Mouse (Mus musculus) kidney, adult 2 months (tissue): ENCODE data around the gene Dppa5a. TPM values are rescaled to one million over a fixed set of nuclear protein-coding genes. Genes with fewer than 3 reads are reported as not detected.
A peak's percentile ranks its signal among the peaks of the same experiment; 100 is the strongest.

Source experiments
- DNase-seq: peaks from one replicate; pipeline ENCODE4 v3.0.0; 2021
- H3K27ac ChIP-seq: fragments of 200-500 bp; 2 replicates; pipeline ENCODE4 v1.5.1; 2012; ENCODE audit warnings: low read depth, low read length, control low read depth, inconsistent platforms; ENCODE audit not compliant: insufficient read depth
- H3K27me3 ChIP-seq: fragments of 200-500 bp; replicated peaks from 2 replicates; pipeline ENCODE4 v1.6.1; 2012; ENCODE audit warnings: mild to moderate bottlenecking, moderate library complexity, low read length, inconsistent platforms; ENCODE audit not compliant: control insufficient read depth, insufficient read depth
- H3K36me3 ChIP-seq: fragments of 200-500 bp; 2 replicates; pipeline ENCODE4 v1.6.1; 2012; ENCODE audit warnings: mild to moderate bottlenecking, moderate library complexity, low read length, inconsistent platforms; ENCODE audit not compliant: control insufficient read depth, insufficient read depth
- H3K4me1 ChIP-seq: fragments of 200-500 bp; 2 replicates; pipeline ENCODE4 v1.6.1; 2011; ENCODE audit warnings: low read length; ENCODE audit not compliant: control insufficient read depth, insufficient read depth
- H3K4me3 ChIP-seq: fragments of 200-500 bp; 2 replicates; pipeline ENCODE4 v1.5.1; 2011; ENCODE audit warnings: mild to moderate bottlenecking, low read depth, low read length, control low read depth; ENCODE audit not compliant: insufficient read depth
- CTCF ChIP-seq: fragments of 200-500 bp; conservative IDR thresholded peaks from 2 replicates; pipeline ENCODE4 v1.5.1; 2011; ENCODE audit warnings: low read depth, mild to moderate bottlenecking, control low read depth, low read length, moderate library complexity, mixed read lengths; ENCODE audit not compliant: insufficient read depth, insufficient read length
- POLR2A ChIP-seq: fragments of 200-500 bp; IDR thresholded peaks from one replicate; pipeline ENCODE4 v1.6.1; 2011; ENCODE audit warnings: low read depth, low read length, control low read depth
- WGBS: fragments of 180-500 bp; shearing (Covaris S2); methylation state at CpG from one replicate; pipeline ENCODE4 v1.1.7; 2018; 5-methylcytosine and 5-hydroxymethylcytosine counted together
- polyA plus RNA-seq: library from polyadenylated mRNA; depleted of rRNA; stranded (reverse); fragments of >200 nt; gene quantifications from 2 replicates; pipeline ENCODE4 v1.2.3, GENCODE M21; 2012

The Dppa5a gene
- polyA plus RNA-seq, 1 experiment, result not detected

DNA sequence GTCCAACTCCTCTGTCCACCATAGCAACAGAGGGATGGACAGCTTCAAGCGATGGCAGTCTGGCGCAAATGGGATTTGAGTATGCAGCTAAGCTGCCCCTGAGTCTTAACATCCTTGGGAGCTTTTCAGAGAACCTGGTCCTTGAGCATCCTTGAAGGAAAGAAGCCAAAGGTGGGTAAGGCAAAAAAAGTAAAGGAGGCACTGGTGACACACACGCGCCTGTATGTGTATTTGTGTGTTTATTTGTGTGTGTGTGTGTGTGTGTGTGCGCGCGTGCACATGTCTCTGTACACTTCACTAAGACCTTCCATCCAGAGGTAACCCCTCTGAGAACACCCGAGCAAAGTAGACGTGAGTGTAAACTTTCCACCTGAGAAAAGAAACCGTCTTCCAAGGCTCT, 25.8 kb upstream of the Dppa5a start:
- DNase-seq, result no peak
- no peak overlapping the region for H3K4me3 ChIP-seq
- no peak overlapping the region for H3K27ac ChIP-seq
- 85% methylated on average over 10 of the region's 10 CpGs for WGBS
- TF ChIP-seq POLR2A (no peak), CTCF (no peak)
- H3K36me3 ChIP-seq, result no peaks in the 10 kb centered on the region
- peaks cover 11% of the 10 kb centered on the region for H3K27me3 ChIP-seq
- H3K4me1 ChIP-seq, result no peaks in the 10 kb centered on the region

DNA sequence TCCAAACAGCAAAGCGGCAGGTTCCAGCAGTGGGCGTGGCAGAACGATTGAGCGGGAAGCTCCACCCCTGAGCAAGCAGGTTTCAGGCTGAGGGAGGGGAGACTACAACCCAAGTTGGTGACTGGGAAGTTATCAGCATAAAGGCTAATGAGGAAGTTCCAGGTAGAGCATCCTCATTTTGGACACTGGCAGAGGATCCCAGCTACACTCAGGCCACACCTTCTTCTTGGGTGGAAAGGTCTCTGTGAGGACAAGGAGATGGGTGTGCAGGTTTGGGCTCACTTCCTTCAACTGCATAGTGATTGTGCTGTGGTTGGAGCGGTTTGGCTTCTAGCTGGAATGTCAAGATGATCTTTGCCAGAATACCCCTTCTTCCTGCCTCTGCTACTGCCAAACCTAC, 22.0 kb upstream of the Dppa5a start:
- H3K27ac ChIP-seq, result no peak overlapping the region
- no peaks in the 10 kb centered on the region for H3K4me1 ChIP-seq
- no peaks in the 10 kb centered on the region; the same call in 1 of the 2 replicates for H3K27me3 ChIP-seq
- WGBS, result 42% methylated on average over 5 of the region's 5 CpGs
- no peaks in the 10 kb centered on the region for H3K36me3 ChIP-seq
- TF ChIP-seq CTCF, result no peak
- no peak for TF ChIP-seq POLR2A
- H3K4me3 ChIP-seq, result no peak overlapping the region
- no peak for DNase-seq

DNA sequence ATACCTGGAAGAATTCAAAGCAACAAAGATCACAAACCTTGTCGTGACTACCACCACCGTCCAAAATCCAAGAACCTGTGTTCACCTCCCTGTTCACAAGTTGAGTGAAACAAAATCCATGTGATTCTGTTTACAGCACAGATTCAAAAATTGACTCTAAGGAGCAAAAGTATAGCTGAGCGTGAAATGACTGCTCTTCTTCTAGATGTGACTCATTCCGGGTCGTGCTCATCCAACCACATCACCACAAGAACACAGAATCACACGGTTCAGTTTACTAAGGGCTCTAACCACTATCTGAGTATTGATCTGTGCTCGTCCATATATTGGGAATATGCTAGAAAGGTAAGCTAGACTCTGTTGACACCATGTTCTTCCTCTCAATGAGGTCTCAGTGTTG, 19.0 kb upstream of the Dppa5a start:
- TF ChIP-seq CTCF (no peak), POLR2A (no peak)
- WGBS, result 67% methylated on average over 7 of the region's 7 CpGs
- no peak overlapping the region for H3K4me3 ChIP-seq
- H3K27me3 ChIP-seq, result no peaks in the 10 kb centered on the region
- H3K27ac ChIP-seq, result no peak overlapping the region
- no peaks in the 10 kb centered on the region for H3K4me1 ChIP-seq
- H3K36me3 ChIP-seq, result no peaks in the 10 kb centered on the region
- DNase-seq, result no peak

DNA sequence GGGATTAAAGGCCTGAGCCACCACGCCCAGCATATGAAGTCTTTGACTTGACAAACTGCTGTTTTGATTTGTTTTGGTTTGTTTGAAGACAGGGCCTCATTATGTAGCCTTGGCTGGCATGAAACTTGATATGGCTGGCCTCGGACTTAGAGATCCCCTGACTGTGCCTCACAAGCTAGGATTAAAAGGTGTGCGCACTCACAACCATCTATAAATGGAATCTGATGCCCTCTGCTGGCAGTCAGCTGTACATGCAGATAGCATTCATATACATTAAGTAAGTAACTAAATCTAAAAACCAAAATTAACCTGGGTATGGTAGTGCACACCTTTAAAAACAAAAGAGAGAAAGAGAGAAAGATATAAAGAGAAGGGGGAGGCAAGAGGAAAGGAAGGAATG, 17.9 kb upstream of the Dppa5a start:
- Histone ChIP-seq H3K4me3 (no peak overlapping the region), H3K4me1 (no peaks in the 10 kb centered on the region), H3K27ac (no peak overlapping the region), H3K27me3 (no peaks in the 10 kb centered on the region), H3K36me3 (no peaks in the 10 kb centered on the region)
- TF ChIP-seq CTCF (peak; percentile 53), POLR2A (no peak)
- 59% methylated on average over 3 of the region's 3 CpGs for WGBS
- DNase-seq, result peak; percentile 18

DNA sequence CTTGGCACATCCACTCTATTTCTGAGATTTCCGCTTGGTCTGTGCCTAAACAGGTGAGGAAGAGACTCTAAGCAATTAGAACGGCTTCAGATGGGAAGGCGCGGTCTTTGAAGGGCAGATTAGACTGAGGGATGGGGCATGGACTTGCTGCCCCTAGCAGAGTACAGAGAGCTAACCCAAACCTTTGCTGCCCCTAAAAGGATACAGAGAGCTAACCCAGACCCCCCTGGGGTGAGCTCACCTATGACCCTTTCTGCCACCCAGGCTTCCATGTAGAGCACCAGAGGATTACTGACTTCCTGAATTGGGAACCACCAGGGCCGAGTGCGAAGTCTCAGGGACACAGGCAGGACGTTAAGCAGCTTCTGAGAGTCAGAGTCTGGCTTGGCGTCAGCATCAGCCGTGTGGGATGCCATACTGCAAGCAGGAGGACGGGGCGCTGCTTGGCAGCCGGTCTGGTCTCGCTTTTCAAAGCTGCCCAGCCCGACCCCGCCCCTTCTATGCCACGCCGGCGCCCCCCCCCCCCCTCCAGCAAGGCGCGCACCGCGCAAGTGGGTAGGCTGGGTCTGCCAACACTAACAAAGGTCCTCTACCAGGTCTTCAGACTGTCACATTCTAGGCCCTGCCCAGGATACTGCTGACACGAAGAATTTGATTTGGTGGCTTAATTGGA, 10.3 kb upstream of the Dppa5a start, which contains the start of gene Ooep:
Gene Ooep (minus strand): TSS at position 613 of the 673 bp plus-strand sequence.
- no peaks in the 10 kb centered on the region for H3K27me3 ChIP-seq
- no peak within 1 kb of the TSS for H3K27ac ChIP-seq
- 6% methylated on average over 23 of the region's 23 CpGs for WGBS
- no peak within 1 kb of the TSS for H3K4me3 ChIP-seq
- no peak for TF ChIP-seq POLR2A
- TF ChIP-seq CTCF, result no peak
- H3K4me1 ChIP-seq, result no peaks in the 10 kb centered on the region
- no peak for DNase-seq
- no peaks in the 10 kb centered on the region for H3K36me3 ChIP-seq

DNA sequence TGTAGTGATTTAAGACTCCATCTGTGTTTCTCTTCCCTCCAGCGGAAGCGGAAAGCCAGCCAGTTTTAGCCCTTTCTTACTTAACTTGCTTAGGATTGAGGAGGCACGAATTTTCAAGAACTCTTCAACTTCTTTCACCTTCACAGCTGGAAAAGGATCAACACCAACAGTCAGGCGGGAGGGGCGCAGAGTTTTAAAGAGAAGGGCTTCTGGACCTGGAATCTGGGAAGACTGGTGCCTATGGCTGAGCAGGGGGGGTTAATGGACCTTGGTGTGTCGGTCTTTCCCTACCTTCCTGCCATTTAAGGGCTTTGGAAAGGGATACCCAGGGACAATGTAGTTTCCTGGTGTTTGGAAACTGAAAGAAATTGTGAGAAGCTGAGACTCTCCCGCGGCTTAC, 9.6 kb upstream of the Dppa5a start:
- no peak for DNase-seq
- Histone ChIP-seq H3K27ac (no peak overlapping the region), H3K27me3 (no peaks in the 10 kb centered on the region), H3K4me1 (no peaks in the 10 kb centered on the region), H3K36me3 (no peaks in the 10 kb centered on the region), H3K4me3 (no peak overlapping the region)
- TF ChIP-seq CTCF (no peak), POLR2A (no peak)
- WGBS, result 55% methylated on average over 8 of the region's 8 CpGs

DNA sequence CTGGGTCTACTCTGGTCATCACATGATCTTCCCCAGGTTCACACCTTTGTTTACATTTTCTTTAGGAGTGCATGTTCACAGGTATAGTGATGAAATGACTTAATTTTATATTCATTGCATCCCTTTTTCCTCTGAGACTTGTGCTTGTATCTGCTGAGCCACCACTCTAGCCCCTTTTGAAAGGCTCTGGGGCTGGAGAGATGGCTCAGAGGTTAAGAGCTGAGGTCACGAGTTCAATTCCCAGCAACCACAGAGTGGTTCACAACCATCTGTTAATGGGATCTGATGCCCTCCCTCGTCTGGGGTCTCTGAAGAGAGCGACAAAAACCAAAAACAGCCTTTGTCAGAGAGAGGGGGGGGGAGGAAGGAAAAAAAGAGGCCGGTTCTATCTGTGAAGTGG, 7.5 kb upstream of the Dppa5a start:
- no peak overlapping the region for H3K27ac ChIP-seq
- H3K4me1 ChIP-seq, result no peaks in the 10 kb centered on the region
- TF ChIP-seq POLR2A (no peak), CTCF (no peak)
- no peak overlapping the region for H3K4me3 ChIP-seq
- 84% methylated on average over 4 of the region's 4 CpGs for WGBS
- no peaks in the 10 kb centered on the region for H3K36me3 ChIP-seq
- no peak for DNase-seq
- no peaks in the 10 kb centered on the region for H3K27me3 ChIP-seq
